Mouse (Mus musculus) stomach, embryonic 16.5 days (tissue): ENCODE data around the gene Calml3. TPM values are rescaled to one million over a fixed set of nuclear protein-coding genes. Genes with fewer than 3 reads are reported as not detected.

Experiments used
- ATAC-seq: fragments of 200-750 bp; cut with Nextera tagmentation; 2 replicates; pipeline ENCODE4 v1.8.0; 2017; ENCODE audit warnings: moderate number of reproducible peaks, moderate TSS enrichment; ENCODE audit not compliant: insufficient read depth, low FRiP score
- H3K27ac ChIP-seq: fragments of 300-500 bp; sonication (generic); 2 replicates; pipeline ENCODE4 v1.5.1; 2014; ENCODE audit warnings: low read length
- H3K27me3 ChIP-seq: fragments of 300-500 bp; sonication (generic); 2 replicates; pipeline ENCODE4 v1.6.1; 2014; ENCODE audit warnings: low read length, control low read depth, mixed read lengths; ENCODE audit not compliant: control insufficient read depth, insufficient read depth
- H3K36me3 ChIP-seq: fragments of 300-500 bp; sonication (generic); 2 replicates; pipeline ENCODE4 v1.6.1; 2014; ENCODE audit warnings: low read length; ENCODE audit not compliant: control insufficient read depth, insufficient read depth
- H3K4me1 ChIP-seq: fragments of 300-500 bp; sonication (generic); 2 replicates; pipeline ENCODE4 v1.6.1; 2014; ENCODE audit warnings: low read length, control low read depth, mixed read lengths; ENCODE audit not compliant: control insufficient read depth, insufficient read depth
- H3K4me2 ChIP-seq: fragments of 300-500 bp; sonication (generic); 2 replicates; pipeline ENCODE4 v1.6.1; 2014; ENCODE audit warnings: low read depth, low read length, mixed read lengths
- H3K4me3 ChIP-seq: fragments of 300-500 bp; sonication (generic); replicated peaks from 2 replicates; pipeline ENCODE4 v1.5.1; 2014; ENCODE audit warnings: mild to moderate bottlenecking, low read length
- H3K9ac ChIP-seq: fragments of 300-500 bp; sonication (generic); 2 replicates; pipeline ENCODE4 v1.6.1; 2014; ENCODE audit warnings: low read length
- H3K9me3 ChIP-seq: fragments of 300-500 bp; sonication (generic); replicated peaks from 2 replicates; pipeline ENCODE4 v1.6.1; 2016; ENCODE audit warnings: low read length, control low read depth; ENCODE audit not compliant: control insufficient read depth
- WGBS: fragments of 180-500 bp; shearing (Covaris S2); extraction: QIAGEN DNeasy Blood & Tissue Kit; methylation state at CpG from one replicate; pipeline ENCODE4 v1.1.7; 2014; 5-methylcytosine and 5-hydroxymethylcytosine counted together
- polyA plus RNA-seq: library from polyadenylated mRNA; unstranded; fragments of >200 nt; fragmentation: Nextera tagmentation; extraction: Ambion mirVana; gene quantifications from 2 replicates; pipeline ENCODE4 v1.2.1, GENCODE M21; 2015

Gene Calml3
- polyA plus RNA-seq, 1 experiment from 2014 or later = 25.1 TPM

GRCm38 (mm10) chr13:3788588-3788987, 15.5 kb downstream of the Calml3 start:
- Histone ChIP-seq H3K4me1 (no peaks in the 10 kb centered on the region), H3K36me3 (no peaks in the 10 kb centered on the region), H3K4me3 (no peak overlapping the region), H3K9ac (no peak overlapping the region), H3K4me2 (no peak overlapping the region), H3K9me3 (no peaks in the 10 kb centered on the region), H3K27me3 (no peaks in the 10 kb centered on the region), H3K27ac (no peak overlapping the region)
- 68% methylated on average over 2 of the region's 2 CpGs for WGBS
- ATAC-seq = no peak

GRCm38 (mm10) chr13:3787644-3788043, 16.5 kb downstream of the Calml3 start:
- Histone ChIP-seq H3K27me3 (no peaks in the 10 kb centered on the region), H3K9ac (no peak overlapping the region), H3K4me2 (no peak overlapping the region), H3K9me3 (no peaks in the 10 kb centered on the region), H3K36me3 (no peaks in the 10 kb centered on the region), H3K27ac (no peak overlapping the region), H3K4me3 (no peak overlapping the region), H3K4me1 (no peaks in the 10 kb centered on the region)
- WGBS = 90% methylated on average over 3 of the region's 3 CpGs
- ATAC-seq = no peak

- Histone ChIP-seq H3K9me3 (no peaks in the 10 kb centered on the region), H3K4me3 (no peak overlapping the region), H3K27me3 (no peaks in the 10 kb centered on the region), H3K4me1 (no peaks in the 10 kb centered on the region), H3K27ac (no peak overlapping the region), H3K4me2 (no peak overlapping the region), H3K36me3 (no peaks in the 10 kb centered on the region), H3K9ac (no peak overlapping the region)
- WGBS = 44% methylated on average over 4 of the region's 4 CpGs
- ATAC-seq = no peak
Observed at GRCm38 (mm10) chr13:3787102-3787501, 17.0 kb downstream of the Calml3 start.

- no peak overlapping the region for H3K9ac ChIP-seq
- H3K27ac ChIP-seq = no peak overlapping the region
- H3K4me3 ChIP-seq = no peak overlapping the region
- H3K27me3 ChIP-seq = no peaks in the 10 kb centered on the region
- no peaks in the 10 kb centered on the region for H3K4me1 ChIP-seq
- ATAC-seq = no peak
- no peak overlapping the region for H3K4me2 ChIP-seq
- H3K36me3 ChIP-seq = no peaks in the 10 kb centered on the region
- 66% methylated on average over 2 of the region's 2 CpGs for WGBS
- no peaks in the 10 kb centered on the region for H3K9me3 ChIP-seq
Observed at GRCm38 (mm10) chr13:3783621-3784020, 20.5 kb downstream of the Calml3 start.

GRCm38 (mm10) chr13:3782499-3782898, 21.6 kb downstream of the Calml3 start:
- WGBS = 32% methylated on average over 2 of the region's 2 CpGs
- Histone ChIP-seq H3K4me3 (no peak overlapping the region), H3K9me3 (no peaks in the 10 kb centered on the region), H3K36me3 (no peaks in the 10 kb centered on the region), H3K9ac (no peak overlapping the region), H3K4me2 (no peak overlapping the region), H3K4me1 (no peaks in the 10 kb centered on the region), H3K27me3 (no peaks in the 10 kb centered on the region), H3K27ac (peak overlapping the region; percentile 28; the same call in 1 of the 2 replicates)
- peak; percentile 43; the same call in 1 of the 2 replicates for ATAC-seq

GRCm38 (mm10) chr13:3779575-3780226, 24.4 kb downstream of the Calml3 start:
- Histone ChIP-seq H3K27me3 (no peaks in the 10 kb centered on the region), H3K4me2 (no peak overlapping the region), H3K9me3 (no peaks in the 10 kb centered on the region), H3K27ac (peak overlapping the region; percentile 59), H3K36me3 (no peaks in the 10 kb centered on the region), H3K9ac (no peak overlapping the region), H3K4me3 (no peak overlapping the region), H3K4me1 (peaks cover 3% of the 10 kb centered on the region; the same call in 1 of the 2 replicates)
- no peak for ATAC-seq
- 75% methylated on average over 8 of the region's 8 CpGs for WGBS

- Histone ChIP-seq H3K4me2 (no peak overlapping the region), H3K9ac (no peak overlapping the region), H3K4me1 (peaks cover 3% of the 10 kb centered on the region; the same call in 1 of the 2 replicates), H3K27me3 (no peaks in the 10 kb centered on the region), H3K4me3 (no peak overlapping the region), H3K27ac (peak overlapping the region; percentile 84), H3K9me3 (no peaks in the 10 kb centered on the region), H3K36me3 (no peaks in the 10 kb centered on the region)
- ATAC-seq = no peak
- WGBS = 71% methylated on average over 4 of the region's 4 CpGs
Observed at GRCm38 (mm10) chr13:3778591-3779364, 25.3 kb downstream of the Calml3 start.

GRCm38 (mm10) chr13:3777216-3777912, 26.8 kb downstream of the Calml3 start:
- Histone ChIP-seq H3K4me2 (no peak overlapping the region), H3K27ac (peak overlapping the region; percentile 84), H3K27me3 (no peaks in the 10 kb centered on the region), H3K9ac (no peak overlapping the region), H3K36me3 (no peaks in the 10 kb centered on the region), H3K4me3 (no peak overlapping the region), H3K9me3 (no peaks in the 10 kb centered on the region), H3K4me1 (peaks cover 3% of the 10 kb centered on the region; the same call in 1 of the 2 replicates)
- WGBS = 60% methylated on average over 5 of the region's 5 CpGs
- ATAC-seq = peak; percentile 63

- no peak overlapping the region for H3K4me3 ChIP-seq
- peaks cover 3% of the 10 kb centered on the region; the same call in 1 of the 2 replicates for H3K4me1 ChIP-seq
- peak; percentile 54; the same call in 1 of the 2 replicates for ATAC-seq
- no peaks in the 10 kb centered on the region for H3K36me3 ChIP-seq
- no peaks in the 10 kb centered on the region for H3K9me3 ChIP-seq
- H3K4me2 ChIP-seq = no peak overlapping the region
- peak overlapping the region; percentile 43; the same call in 1 of the 2 replicates for H3K27ac ChIP-seq
- no peaks in the 10 kb centered on the region for H3K27me3 ChIP-seq
- WGBS = 73% methylated on average over 4 of the region's 4 CpGs
- no peak overlapping the region for H3K9ac ChIP-seq
Observed at GRCm38 (mm10) chr13:3776446-3776845, 27.7 kb downstream of the Calml3 start.
